In the genomic region with DNA sequence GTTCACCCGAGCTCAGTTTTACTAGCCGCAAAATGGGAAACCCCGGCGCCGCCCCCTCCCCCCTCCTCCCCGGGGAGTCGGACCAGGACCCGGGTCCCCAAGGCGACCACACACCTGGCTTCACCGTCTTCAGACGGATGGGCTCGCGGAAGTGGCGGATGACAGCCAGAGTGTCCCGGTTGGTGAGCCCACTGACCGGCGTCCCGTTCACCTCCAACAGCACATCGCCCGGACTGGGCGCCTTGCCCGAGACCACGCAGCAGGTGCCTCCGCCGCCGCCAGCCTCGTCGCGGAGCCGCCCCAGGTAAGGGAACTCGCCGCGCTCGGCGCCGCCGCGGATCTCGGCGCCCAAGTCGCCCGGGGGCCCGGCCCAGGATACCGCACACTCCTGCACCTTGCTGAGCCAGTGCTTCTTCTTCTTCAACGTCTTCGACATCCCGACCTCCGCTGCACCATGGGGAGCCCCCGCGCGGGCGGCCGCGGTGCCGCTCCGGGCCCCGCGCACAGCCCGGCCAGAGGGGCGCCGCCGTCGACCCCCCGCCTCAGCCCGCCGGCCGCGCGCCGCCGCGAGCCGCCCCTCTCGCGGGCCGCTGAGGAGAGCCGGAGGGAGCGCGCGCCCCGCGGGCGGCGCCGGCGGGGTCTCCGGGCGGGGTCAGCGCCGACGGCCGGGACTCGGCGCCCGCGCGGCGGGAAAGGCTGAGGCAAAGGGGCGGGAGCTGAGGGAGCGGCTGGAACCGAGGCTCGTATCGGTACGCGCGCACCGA, we compare ENCODE assay signal across 8 mouse cellular contexts. TPM values are rescaled to one million over a fixed set of nuclear protein-coding genes. Genes with fewer than 3 reads are reported as not detected.
DNase-seq lines count a peak whose midpoint lies in the region; ATAC-seq and TF ChIP-seq lines count a peak whose summit lies in the region.

No protein-coding gene starts in this region.

- TF ChIP-seq EP300 in heart, postnatal 0 days (IDR thresholded peaks at IDR 0.05; ENCODE audit: low read depth): no peak

- peak; percentile 38 for DNase-seq in A20 (ENCODE audit: low read depth, low spot score)
- peak; percentile 52 to 72 for DNase-seq in adrenal gland, postnatal 36 days
- peak; percentile 51 for DNase-seq in heart, postnatal 0 days (ENCODE audit: low spot score)
- peak; percentile 68 to 80 for DNase-seq in kidney, postnatal 25 days
- peak; percentile 53 to 54 for DNase-seq in thymus, adult 18-20 months

- WGBS in forebrain, embryonic 12.5 days: under 1% methylated on average over 82 of the region's 107 CpGs
- 1% methylated on average over 101 of the region's 107 CpGs for WGBS in heart, postnatal 0 days
- WGBS in liver, embryonic 15.5 days (ENCODE audit: insufficient replicate concordance): under 1% methylated on average over 104 of the region's 107 CpGs
- under 1% methylated on average over 65 of the region's 107 CpGs for WGBS in neural tube, embryonic 14.5 days

- peak overlapping the region; percentile 97 for H3K27ac ChIP-seq in forebrain, embryonic 12.5 days
- peak overlapping the region; percentile 97 for H3K27ac ChIP-seq in heart, postnatal 0 days (ENCODE audit: low read depth)
- peak overlapping the region; percentile 81 for H3K27ac ChIP-seq in liver, embryonic 15.5 days (replicated peaks)
- H3K27ac ChIP-seq in neural tube, embryonic 14.5 days (ENCODE audit: low read depth, low read length): peak overlapping the region; percentile 96

- H3K27me3 ChIP-seq in forebrain, embryonic 12.5 days: no peaks in the 10 kb centered on the region
- H3K27me3 ChIP-seq in heart, postnatal 0 days (ENCODE audit: control insufficient read depth, insufficient read depth, low read length): no peaks in the 10 kb centered on the region
- H3K27me3 ChIP-seq in liver, embryonic 15.5 days: peaks cover 24% of the 10 kb centered on the region
- no peaks in the 10 kb centered on the region for H3K27me3 ChIP-seq in neural tube, embryonic 14.5 days (ENCODE audit: control insufficient read depth, insufficient read depth, low read length)

- H3K4me1 ChIP-seq in forebrain, embryonic 12.5 days: peaks cover 14% of the 10 kb centered on the region
- 0 out of 2 replicates have a peak, but pooled peaks cover 11% of the 10 kb centered on the region for H3K4me1 ChIP-seq in heart, postnatal 0 days (ENCODE audit: control insufficient read depth, insufficient read depth)
- peaks cover 29% of the 10 kb centered on the region for H3K4me1 ChIP-seq in liver, embryonic 15.5 days (replicated peaks)
- H3K4me1 ChIP-seq in neural tube, embryonic 14.5 days (ENCODE audit: control insufficient read depth, insufficient read depth, low read length): no peaks in the 10 kb centered on the region

- peak overlapping the region; percentile 84 for H3K4me3 ChIP-seq in forebrain, embryonic 12.5 days (replicated peaks)
- H3K4me3 ChIP-seq in heart, postnatal 0 days (ENCODE audit: low read depth, low read length): peak overlapping the region; percentile 97
- H3K4me3 ChIP-seq in liver, embryonic 15.5 days (replicated peaks): peak overlapping the region; percentile 69
- peak overlapping the region; percentile 80 for H3K4me3 ChIP-seq in neural tube, embryonic 14.5 days (ENCODE audit: low read depth, low read length)

- peak; percentile 63 for ATAC-seq in forebrain, embryonic 12.5 days (ENCODE audit: low FRiP score)
- peak; percentile 0; the same call in 1 of the 2 replicates for ATAC-seq in heart, postnatal 0 days (ENCODE audit: insufficient read depth, low read depth)
- ATAC-seq in liver, embryonic 15.5 days (ENCODE audit: insufficient read depth): peak; percentile 1
- ATAC-seq in neural tube, embryonic 14.5 days (ENCODE audit: low read depth): peak; percentile 1

- peak overlapping the region; percentile 89 for H3K4me2 ChIP-seq in forebrain, embryonic 12.5 days
- H3K4me2 ChIP-seq in heart, postnatal 0 days (ENCODE audit: low read depth, low read length): peak overlapping the region; percentile 73
- peak overlapping the region; percentile 90 for H3K4me2 ChIP-seq in liver, embryonic 15.5 days
- peak overlapping the region; percentile 69 for H3K4me2 ChIP-seq in neural tube, embryonic 14.5 days (ENCODE audit: low read depth, low read length)

- peak overlapping the region; percentile 79 for H3K9ac ChIP-seq in forebrain, embryonic 12.5 days
- H3K9ac ChIP-seq in heart, postnatal 0 days (replicated peaks; ENCODE audit: low read depth, low read length): peak overlapping the region; percentile 92
- peak overlapping the region; percentile 70 for H3K9ac ChIP-seq in liver, embryonic 15.5 days
- H3K9ac ChIP-seq in neural tube, embryonic 14.5 days (replicated peaks; ENCODE audit: low read depth, low read length): peak overlapping the region; percentile 92

- H3K36me3 ChIP-seq in forebrain, embryonic 12.5 days (replicated peaks): no peaks in the 10 kb centered on the region
- no peaks in the 10 kb centered on the region for H3K36me3 ChIP-seq in heart, postnatal 0 days (replicated peaks; ENCODE audit: control insufficient read depth, insufficient read depth, low read length)
- H3K36me3 ChIP-seq in liver, embryonic 15.5 days (replicated peaks): no peaks in the 10 kb centered on the region
- H3K36me3 ChIP-seq in neural tube, embryonic 14.5 days (ENCODE audit: control insufficient read depth, insufficient read depth, low read length): no peaks in the 10 kb centered on the region

- H3K9me3 ChIP-seq in forebrain, embryonic 12.5 days: no peaks in the 10 kb centered on the region
- H3K9me3 ChIP-seq in heart, postnatal 0 days (replicated peaks; ENCODE audit: control insufficient read depth, low read length): no peaks in the 10 kb centered on the region
- no peaks in the 10 kb centered on the region for H3K9me3 ChIP-seq in liver, embryonic 15.5 days (replicated peaks)
- H3K9me3 ChIP-seq in neural tube, embryonic 14.5 days (ENCODE audit: control insufficient read depth, low read length): no peaks in the 10 kb centered on the region

- no peak for TF ChIP-seq CTCF in heart, postnatal 0 days (IDR thresholded peaks at IDR 0.05; ENCODE audit: low read depth)

RNA-seq across cellular contexts. Expression of gene Magi3, which starts 0.5 kb away (rescaled TPM):
- 10 to 100 TPM; 18.6 to 28.7 TPM for total RNA-seq in adrenal gland, postnatal 36 days (2021)
- 5.3 and 5.6 TPM in 2 replicates for polyA plus RNA-seq in forebrain, embryonic 12.5 days (2016; fragmentation: Nextera tagmentation; extraction: Ambion mirVana)
- total RNA-seq in heart, postnatal 0 days (2014; rRNA removed; ENCODE audit: low replicate concordance): 28.1 and 34.0 TPM in 2 replicates
- 5.5 TPM in 2 replicates for polyA plus RNA-seq in heart, postnatal 0 days (2015; fragmentation: Nextera tagmentation; extraction: Ambion mirVana)
- polyA plus RNA-seq in liver, embryonic 15.5 days (2015; fragmentation: Nextera tagmentation; extraction: Ambion mirVana): 1.2 and 1.4 TPM in 2 replicates
- polyA plus RNA-seq in neural tube, embryonic 14.5 days (2014; fragmentation: Nextera tagmentation; extraction: Ambion mirVana): 10.6 and 11.4 TPM in 2 replicates

Comparison
In these comparisons a context has a peak if more than half of its experiments do, and no peak if none do; other contexts are left out.
1. Peak in every context shown above with its lines: DNase-seq, ATAC-seq, H3K4me3 ChIP-seq and H3K27ac ChIP-seq.
2. ATAC-seq: peak in every context shown above with its lines; median percentile 63 in forebrain, embryonic 12.5 days; 1 in liver, embryonic 15.5 days; 1 in neural tube, embryonic 14.5 days; 0 in heart, postnatal 0 days.